Mouse (Mus musculus) C2C12 (cell line): Measurements from ENCODE around the gene Mfge8.

ENCODE experiments used
- CEBPB ChIP-seq: IDR thresholded peaks from one replicate; pipeline ENCODE4 v1.6.1; 2011; ENCODE audit warnings: low read depth, mild to moderate bottlenecking, control low read depth, moderate library complexity
- CTCF ChIP-seq: IDR thresholded peaks from one replicate; pipeline ENCODE4 v1.5.1; 2011; ENCODE audit not compliant: control insufficient read depth, insufficient read depth, insufficient read length
- MAX ChIP-seq: IDR thresholded peaks from one replicate; pipeline ENCODE4 v1.6.1; 2011; ENCODE audit warnings: mild to moderate bottlenecking, control low read depth
- MYOD1 ChIP-seq: IDR thresholded peaks from one replicate; pipeline ENCODE4 v1.6.1; 2011; ENCODE audit warnings: low read depth; ENCODE audit not compliant: control insufficient read depth, insufficient read length
- USF1 ChIP-seq: IDR thresholded peaks from one replicate; pipeline ENCODE4 v1.6.1; 2011; ENCODE audit warnings: low read depth, mild to moderate bottlenecking, control low read depth, moderate library complexity

DNA sequence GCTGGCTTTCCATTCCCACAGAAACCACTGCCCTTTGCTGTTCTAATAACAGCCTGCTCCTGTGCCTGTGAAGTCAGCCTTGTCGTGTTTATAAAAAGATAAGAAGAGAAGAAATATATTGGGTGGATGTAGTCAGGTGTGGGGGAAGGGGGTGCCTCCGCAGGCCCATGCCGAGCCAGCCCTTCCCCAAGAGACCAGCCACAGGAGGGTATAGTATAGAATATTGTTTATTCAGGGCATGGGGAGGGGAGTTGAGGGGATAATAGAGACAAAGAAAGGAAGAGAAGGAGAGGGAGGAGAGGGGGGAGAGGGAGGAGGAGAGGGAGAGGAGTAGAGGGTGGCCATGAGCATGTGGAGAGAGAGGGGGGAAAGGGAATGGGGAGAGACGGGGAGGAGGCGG is 40.4 kb upstream of the Mfge8 start:
- TF ChIP-seq CEBPB = no peak
- no peak for TF ChIP-seq CTCF
- TF ChIP-seq MAX = no peak
- TF ChIP-seq MYOD1 = no peak
- TF ChIP-seq USF1 = no peak
